Mouse (Mus musculus) forebrain, embryonic 14.5 days (tissue): Measurements from ENCODE around the gene Slc25a44. TPM values are rescaled to one million over a fixed set of nuclear protein-coding genes. Genes with fewer than 3 reads are reported as not detected.

Source experiments
- ATAC-seq: fragments of 200-750 bp; cut with Nextera tagmentation; 2 replicates; pipeline ENCODE4 v1.8.0; 2017; ENCODE audit warnings: mild to moderate bottlenecking, moderate library complexity
- DNase-seq: peaks from one replicate; pipeline ENCODE4 v3.0.0-alpha.2; 2015; ENCODE audit warnings: low spot score
- H3K27ac ChIP-seq: fragments of 300-500 bp; sonication (generic); 2 replicates; pipeline ENCODE4 v1.5.1; 2014; ENCODE audit warnings: low read depth, mild to moderate bottlenecking, control low read depth, low read length, moderate library complexity
- H3K27me3 ChIP-seq: fragments of 300-500 bp; sonication (generic); replicated peaks from 2 replicates; pipeline ENCODE4 v1.6.1; 2014; ENCODE audit warnings: low read length, control low read depth, mixed read lengths; ENCODE audit not compliant: control insufficient read depth, insufficient read depth
- H3K36me3 ChIP-seq: fragments of 300-500 bp; sonication (generic); 2 replicates; pipeline ENCODE4 v1.6.1; 2014; ENCODE audit warnings: low read length, control low read depth; ENCODE audit not compliant: control insufficient read depth, insufficient read depth
- H3K4me1 ChIP-seq: fragments of 300-500 bp; sonication (generic); 2 replicates; pipeline ENCODE4 v1.6.1; 2014; ENCODE audit warnings: antibody characterized with exemption, low read length, control low read depth; ENCODE audit not compliant: control insufficient read depth, insufficient read depth
- H3K4me2 ChIP-seq: fragments of 300-500 bp; sonication (generic); 2 replicates; pipeline ENCODE4 v1.6.1; 2014; ENCODE audit warnings: mild to moderate bottlenecking, control low read depth, low read length
- H3K4me3 ChIP-seq: fragments of 300-500 bp; sonication (generic); 2 replicates; pipeline ENCODE4 v1.5.1; 2014; ENCODE audit warnings: low read depth, low read length, control low read depth
- H3K9ac ChIP-seq: fragments of 300-500 bp; sonication (generic); 2 replicates; pipeline ENCODE4 v1.6.1; 2014; ENCODE audit warnings: mild to moderate bottlenecking, low read length, control low read depth, moderate library complexity
- H3K9me3 ChIP-seq: fragments of 300-500 bp; sonication (generic); replicated peaks from 2 replicates; pipeline ENCODE4 v1.6.1; 2016; ENCODE audit warnings: low read length, control low read depth, mixed read lengths; ENCODE audit not compliant: control insufficient read depth
- whole genome bisulfite sequencing: fragments of 180-500 bp; shearing (Covaris S2); extraction: QIAGEN DNeasy Blood & Tissue Kit; methylation state at CpG from one replicate; pipeline ENCODE4 v1.1.7; 2014; 5-methylcytosine and 5-hydroxymethylcytosine counted together
- microRNA-seq: library from miRNA; unstranded; fragments of <30 nt; microRNA quantifications from one replicate; pipeline ENCODE4, GENCODE M21; 2016
- polyA plus RNA-seq: library from polyadenylated mRNA; unstranded; fragments of >200 nt; fragmentation: Nextera tagmentation; extraction: Ambion mirVana; gene quantifications from 2 replicates; pipeline ENCODE4 v1.2.1, GENCODE M21; 2014

Slc25a44 gene
- polyA plus RNA-seq, 1 experiment from 2014 or later: 30.8 TPM

DNA sequence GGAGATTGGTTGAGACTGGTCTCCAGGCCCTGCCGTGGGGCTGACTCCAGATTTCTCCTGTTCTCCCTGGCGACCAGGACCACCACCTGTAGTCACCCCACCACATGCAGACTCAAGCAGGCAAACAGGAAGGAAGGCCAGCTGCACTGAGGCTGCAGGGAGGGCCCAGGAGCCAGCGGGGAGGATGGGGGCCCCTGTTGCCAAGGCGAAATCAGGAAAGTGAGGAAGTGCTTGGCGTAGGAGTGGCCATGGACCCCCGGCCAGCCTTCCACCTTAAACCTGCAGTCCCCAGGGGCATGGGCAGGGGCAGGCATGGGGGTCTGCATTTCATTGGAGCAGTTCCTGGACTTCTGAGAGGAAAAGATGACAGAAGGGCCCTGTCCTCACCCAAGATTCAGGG lies 63.8 kb downstream of the Slc25a44 start:
- Histone ChIP-seq H3K9ac (no peak overlapping the region), H3K9me3 (no peaks in the 10 kb centered on the region), H3K4me1 (no peaks in the 10 kb centered on the region), H3K27me3 (0 out of 2 replicates have a peak, but pooled peaks cover 6% of the 10 kb centered on the region), H3K4me3 (no peak overlapping the region), H3K36me3 (peaks cover 72% of the 10 kb centered on the region), H3K27ac (no peak overlapping the region), H3K4me2 (no peak overlapping the region)
- ATAC-seq: no peak
- no peak for DNase-seq
- WGBS: 88% methylated on average over 6 of the region's 6 CpGs

Small RNAs within 50 kb of the gene (microRNA-seq; reads per million reads assigned to microRNA genes)
- gene Mir7011: not detected

Other genes with a start within 250 kb of the Slc25a44 start
- gene Rhbg, start 170.4 kb downstream of the Slc25a44 start, polyA plus RNA-seq: 0.25 TPM in 1 of 2 replicates, not detected in the other
- 0.18 and 0.22 TPM in 2 replicates for gene Gm38392, start 137.9 kb downstream of the Slc25a44 start, polyA plus RNA-seq
- gene Tsacc, start 128.1 kb downstream of the Slc25a44 start, polyA plus RNA-seq: 7.4 and 9.1 TPM in 2 replicates
- gene Cct3, start 128.0 kb downstream of the Slc25a44 start, polyA plus RNA-seq: 578 and 616 TPM in 2 replicates
- 57.5 and 63.4 TPM in 2 replicates for gene Glmp, start 100.1 kb downstream of the Slc25a44 start, polyA plus RNA-seq
- 0.91 and 1.4 TPM in 2 replicates for gene Tmem79, start 89.0 kb downstream of the Slc25a44 start, polyA plus RNA-seq
- gene Smg5, start 88.9 kb downstream of the Slc25a44 start, polyA plus RNA-seq: 36.0 and 44.8 TPM in 2 replicates
- 0.22 and 0.30 TPM in 2 replicates for gene Paqr6, start 60.6 kb downstream of the Slc25a44 start, polyA plus RNA-seq
- not detected in 2 replicates for gene Bglap3, start 52.4 kb downstream of the Slc25a44 start, polyA plus RNA-seq
- not detected in 2 replicates for gene Bglap2, start 46.4 kb downstream of the Slc25a44 start, polyA plus RNA-seq
- gene Bglap, start 40.7 kb downstream of the Slc25a44 start, polyA plus RNA-seq: not detected in 2 replicates
- 63.2 and 70.6 TPM in 2 replicates for gene Pmf1, start 14.8 kb downstream of the Slc25a44 start, polyA plus RNA-seq
- gene Sema4a, start 36.0 kb upstream of the Slc25a44 start, polyA plus RNA-seq: 12.2 and 15.2 TPM in 2 replicates
- 18.0 and 28.5 TPM in 2 replicates for gene Lmna, start 84.8 kb upstream of the Slc25a44 start, polyA plus RNA-seq
- gene Mex3a, start 107.3 kb upstream of the Slc25a44 start, polyA plus RNA-seq: 48.8 and 50.1 TPM in 2 replicates
- gene Rab25, start 123.2 kb upstream of the Slc25a44 start, polyA plus RNA-seq: not detected in 2 replicates
- 107 and 122 TPM in 2 replicates for gene Lamtor2, start 127.9 kb upstream of the Slc25a44 start, polyA plus RNA-seq
- gene Ubqln4, start 128.6 kb upstream of the Slc25a44 start, polyA plus RNA-seq: 40.5 and 43.3 TPM in 2 replicates
- gene Ssr2, start 150.7 kb upstream of the Slc25a44 start, polyA plus RNA-seq: 135 and 155 TPM in 2 replicates
- 90.6 and 122 TPM in 2 replicates for gene Arhgef2, start 180.8 kb upstream of the Slc25a44 start, polyA plus RNA-seq
- not detected in 2 replicates for gene Rxfp4, start 228.0 kb upstream of the Slc25a44 start, polyA plus RNA-seq